Mouse (Mus musculus) embryonic facial prominence, embryonic 11.5 days (tissue): ENCODE results near the gene Cend1. TPM values are rescaled to one million over a fixed set of nuclear protein-coding genes. Genes with fewer than 3 reads are reported as not detected.

Experiments used
- ATAC-seq: fragments of 200-750 bp; cut with Nextera tagmentation; replicated peaks from 2 replicates; pipeline ENCODE4 v1.8.0; 2017; ENCODE audit warnings: low read depth; ENCODE audit not compliant: insufficient number of reproducible peaks, low FRiP score, low TSS enrichment
- DNase-seq: peaks from one replicate; pipeline ENCODE4 v3.0.0-alpha.2; 2015; ENCODE audit warnings: low spot score
- H3K27ac ChIP-seq: fragments of 300-500 bp; sonication (generic); replicated peaks from 2 replicates; pipeline ENCODE4 v1.5.1; 2014; ENCODE audit warnings: mild to moderate bottlenecking, low read depth, low read length, control low read depth
- H3K27me3 ChIP-seq: fragments of 300-500 bp; sonication (generic); 2 replicates; pipeline ENCODE4 v1.6.1; 2014; ENCODE audit warnings: mild to moderate bottlenecking, low read length, moderate library complexity, mixed read lengths; ENCODE audit not compliant: control insufficient read depth, insufficient read depth
- H3K36me3 ChIP-seq: fragments of 300-500 bp; sonication (generic); replicated peaks from 2 replicates; pipeline ENCODE4 v1.6.1; 2014; ENCODE audit warnings: low read depth, mild to moderate bottlenecking, low read length, moderate library complexity, mixed read lengths; ENCODE audit not compliant: control insufficient read depth, insufficient read depth
- H3K4me1 ChIP-seq: fragments of 300-500 bp; sonication (generic); 2 replicates; pipeline ENCODE4 v1.6.1; 2014; ENCODE audit warnings: low read length, mixed read lengths; ENCODE audit not compliant: control insufficient read depth, insufficient read depth
- H3K4me2 ChIP-seq: fragments of 300-500 bp; sonication (generic); 2 replicates; pipeline ENCODE4 v1.6.1; 2014; ENCODE audit warnings: low read depth, mild to moderate bottlenecking, control low read depth, low read length, moderate library complexity
- H3K4me3 ChIP-seq: fragments of 300-500 bp; sonication (generic); 2 replicates; pipeline ENCODE4 v1.5.1; 2014; ENCODE audit warnings: low read depth, low read length, control low read depth
- H3K9ac ChIP-seq: fragments of 300-500 bp; sonication (generic); replicated peaks from 2 replicates; pipeline ENCODE4 v1.6.1; 2014; ENCODE audit warnings: mild to moderate bottlenecking, control low read depth, low read length
- H3K9me3 ChIP-seq: fragments of 300-500 bp; sonication (generic); replicated peaks from 2 replicates; pipeline ENCODE4 v1.6.1; 2016; ENCODE audit warnings: mild to moderate bottlenecking, low read length, inconsistent platforms, mixed read lengths; ENCODE audit not compliant: control insufficient read depth
- WGBS: fragments of 180-500 bp; shearing (Covaris S2); extraction: QIAGEN DNeasy Blood & Tissue Kit; methylation state at CpG from one replicate; pipeline ENCODE4 v1.1.7; 2014; 5-methylcytosine and 5-hydroxymethylcytosine counted together
- polyA plus RNA-seq: library from polyadenylated mRNA; unstranded; fragments of >200 nt; fragmentation: Nextera tagmentation; extraction: Ambion mirVana; gene quantifications from 2 replicates; pipeline ENCODE4 v1.2.1, GENCODE M21; 2014

The Cend1 gene
- polyA plus RNA-seq, 1 experiment from 2014 or later = 2.5 TPM

GRCm38 (mm10) chr7:141468164-141468521 is 38.9 kb upstream of the Cend1 start:
- Histone ChIP-seq H3K4me3 (peak overlapping the region; percentile 67), H3K9ac (peak overlapping the region; percentile 80), H3K36me3 (peaks cover 7% of the 10 kb centered on the region; the same call in 1 of the 2 replicates), H3K27me3 (peaks cover 24% of the 10 kb centered on the region), H3K27ac (peak overlapping the region; percentile 67), H3K4me1 (peaks cover 27% of the 10 kb centered on the region), H3K9me3 (no peaks in the 10 kb centered on the region), H3K4me2 (peak overlapping the region; percentile 74)
- ATAC-seq (no peak), DNase-seq (no peak)
- 21% methylated on average over 5 of the region's 5 CpGs for WGBS

GRCm38 (mm10) chr7:141467230-141468030 is 38.1 kb upstream of the Cend1 start, which contains the start of gene Cd151:
Gene Cd151 (plus strand): TSS chr7:141467392.
- H3K27me3 ChIP-seq = peaks cover 29% of the 10 kb centered on the region
- H3K36me3 ChIP-seq = peaks cover 7% of the 10 kb centered on the region; the same call in 1 of the 2 replicates
- peak within 1 kb of the TSS; percentile 80 for H3K9ac ChIP-seq
- ATAC-seq (peak; percentile 36), DNase-seq (peak; percentile 88)
- no peaks in the 10 kb centered on the region for H3K9me3 ChIP-seq
- peak within 1 kb of the TSS; percentile 74 for H3K4me2 ChIP-seq
- peak within 1 kb of the TSS; percentile 67 for H3K4me3 ChIP-seq
- H3K4me1 ChIP-seq = peaks cover 27% of the 10 kb centered on the region
- under 1% methylated on average over 52 of the region's 52 CpGs for WGBS
- peak within 1 kb of the TSS; percentile 67 for H3K27ac ChIP-seq

- Histone ChIP-seq H3K36me3 (peaks cover 7% of the 10 kb centered on the region; the same call in 1 of the 2 replicates), H3K4me3 (peak overlapping the region; percentile 67), H3K4me1 (peaks cover 32% of the 10 kb centered on the region), H3K9ac (peak overlapping the region; percentile 80), H3K9me3 (no peaks in the 10 kb centered on the region), H3K27me3 (peaks cover 36% of the 10 kb centered on the region), H3K4me2 (peak overlapping the region; percentile 74), H3K27ac (no peak overlapping the region; the same call in 1 of the 2 replicates)
- WGBS = 61% methylated on average over 10 of the region's 10 CpGs
- ATAC-seq = no peak
- no peak for DNase-seq
Measured at GRCm38 (mm10) chr7:141466607-141467148, 37.4 kb upstream of the Cend1 start.

GRCm38 (mm10) chr7:141466045-141466394 is 36.7 kb upstream of the Cend1 start:
- Histone ChIP-seq H3K36me3 (peaks cover 7% of the 10 kb centered on the region; the same call in 1 of the 2 replicates), H3K27ac (no peak overlapping the region), H3K4me3 (no peak overlapping the region), H3K9ac (no peak overlapping the region), H3K27me3 (peaks cover 40% of the 10 kb centered on the region), H3K4me2 (no peak overlapping the region), H3K4me1 (peaks cover 33% of the 10 kb centered on the region), H3K9me3 (no peaks in the 10 kb centered on the region)
- DNase-seq (no peak), ATAC-seq (no peak)
- 75% methylated on average over 7 of the region's 7 CpGs for WGBS

- WGBS = 34% methylated on average over 8 of the region's 10 CpGs
- DNase-seq (no peak), ATAC-seq (no peak)
- peaks cover 33% of the 10 kb centered on the region for H3K4me1 ChIP-seq
- H3K4me2 ChIP-seq = no peak overlapping the region
- no peak overlapping the region for H3K4me3 ChIP-seq
- H3K9ac ChIP-seq = no peak overlapping the region; the same call in 1 of the 2 replicates
- H3K36me3 ChIP-seq = peaks cover 6% of the 10 kb centered on the region; the same call in 1 of the 2 replicates
- H3K9me3 ChIP-seq = no peaks in the 10 kb centered on the region
- peaks cover 44% of the 10 kb centered on the region for H3K27me3 ChIP-seq
- no peak overlapping the region for H3K27ac ChIP-seq
Measured at GRCm38 (mm10) chr7:141465388-141466044, 36.2 kb upstream of the Cend1 start.

GRCm38 (mm10) chr7:141464603-141465201 is 35.4 kb upstream of the Cend1 start:
- no peak overlapping the region for H3K27ac ChIP-seq

GRCm38 (mm10) chr7:141463824-141464602 is 34.7 kb upstream of the Cend1 start:
- no peak overlapping the region for H3K4me2 ChIP-seq
- 28% methylated on average over 12 of the region's 12 CpGs for WGBS

More at GRCm38 (mm10) chr7:141464603-141465201, 35.4 kb upstream of the Cend1 start:
- Histone ChIP-seq H3K9ac (peak overlapping the region; percentile 27), H3K4me3 (peak overlapping the region; percentile 23), H3K9me3 (no peaks in the 10 kb centered on the region), H3K4me2 (peak overlapping the region; percentile 29), H3K27me3 (peaks cover 47% of the 10 kb centered on the region), H3K36me3 (no peaks in the 10 kb centered on the region), H3K4me1 (peaks cover 33% of the 10 kb centered on the region)
- ATAC-seq (no peak), DNase-seq (no peak)
- 4% methylated on average over 38 of the region's 38 CpGs for WGBS

More at GRCm38 (mm10) chr7:141463824-141464602, 34.7 kb upstream of the Cend1 start:
- no peak overlapping the region for H3K27ac ChIP-seq
- H3K27me3 ChIP-seq = peaks cover 47% of the 10 kb centered on the region
- DNase-seq = no peak
- ATAC-seq = no peak
- H3K9me3 ChIP-seq = no peaks in the 10 kb centered on the region
- H3K4me3 ChIP-seq = no peak overlapping the region; the same call in 1 of the 2 replicates
- peak overlapping the region; percentile 27 for H3K9ac ChIP-seq
- H3K4me1 ChIP-seq = peaks cover 28% of the 10 kb centered on the region
- no peaks in the 10 kb centered on the region for H3K36me3 ChIP-seq
